Mouse (Mus musculus) forebrain, embryonic 13.5 days (tissue): ENCODE measurements around the gene Ppara. TPM values are rescaled to one million over a fixed set of nuclear protein-coding genes. Genes with fewer than 3 reads are reported as not detected.
A peak's percentile ranks its signal among the peaks of the same experiment; 100 is the strongest.

Experiments
- ATAC-seq: fragments of 200-750 bp; cut with Nextera tagmentation; 2 replicates; pipeline ENCODE4 v1.8.0; 2017
- H3K27ac ChIP-seq: fragments of 300-500 bp; sonication (generic); 2 replicates; pipeline ENCODE4 v1.5.1; 2015; ENCODE audit warnings: inconsistent platforms, mild to moderate bottlenecking, moderate library complexity
- H3K27me3 ChIP-seq: fragments of 300-500 bp; sonication (generic); 2 replicates; pipeline ENCODE4 v1.6.1; 2015; ENCODE audit warnings: mild to moderate bottlenecking, inconsistent platforms
- H3K36me3 ChIP-seq: fragments of 300-500 bp; sonication (generic); 2 replicates; pipeline ENCODE4 v1.6.1; 2015; ENCODE audit warnings: mild to moderate bottlenecking, inconsistent platforms; ENCODE audit not compliant: poor library complexity, severe bottlenecking
- H3K4me1 ChIP-seq: fragments of 300-500 bp; sonication (generic); 2 replicates; pipeline ENCODE4 v1.6.1; 2015; ENCODE audit warnings: inconsistent platforms
- H3K4me2 ChIP-seq: fragments of 300-500 bp; sonication (generic); 2 replicates; pipeline ENCODE4 v1.6.1; 2015; ENCODE audit warnings: inconsistent platforms, mild to moderate bottlenecking, moderate library complexity
- H3K4me3 ChIP-seq: fragments of 300-500 bp; sonication (generic); 2 replicates; pipeline ENCODE4 v1.5.1; 2015; ENCODE audit warnings: mild to moderate bottlenecking, inconsistent platforms
- H3K9ac ChIP-seq: fragments of 300-500 bp; sonication (generic); 2 replicates; pipeline ENCODE4 v1.6.1; 2015; ENCODE audit warnings: mild to moderate bottlenecking, inconsistent platforms
- H3K9me3 ChIP-seq: fragments of 300-500 bp; sonication (generic); replicated peaks from 2 replicates; pipeline ENCODE4 v1.6.1; 2016; ENCODE audit warnings: inconsistent platforms
- WGBS: fragments of 180-500 bp; shearing (Covaris S2); methylation state at CpG from one replicate; pipeline ENCODE4 v1.1.7; 2015; 5-methylcytosine and 5-hydroxymethylcytosine counted together
- polyA plus RNA-seq: library from polyadenylated mRNA; unstranded; fragments of >200 nt; fragmentation: Nextera tagmentation; extraction: Ambion mirVana; gene quantifications from 2 replicates; pipeline ENCODE4 v1.2.1, GENCODE M21; 2015

The Ppara gene
- polyA plus RNA-seq, 1 experiment from 2014 or later = 0.63 TPM

DNA sequence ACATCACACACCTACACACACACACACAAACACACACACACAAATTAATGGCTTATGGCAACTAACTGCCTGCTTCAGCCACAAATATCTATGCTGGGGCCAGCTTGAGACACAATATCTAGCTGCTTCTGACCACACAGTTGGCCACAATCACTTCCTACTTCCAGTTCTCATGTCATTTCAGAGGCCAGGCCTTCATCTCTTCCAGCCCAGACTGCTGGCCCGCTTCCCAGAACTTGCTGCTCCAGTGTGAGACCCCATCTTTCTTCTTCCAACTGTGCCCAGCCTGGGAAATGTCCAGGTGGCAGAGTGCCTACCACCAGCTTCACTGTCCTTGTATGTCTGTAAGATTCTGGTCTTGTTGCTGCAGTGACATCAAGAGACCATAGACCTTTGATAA is 58.0 kb downstream of the Ppara start:
- no peak overlapping the region for H3K27ac ChIP-seq
- no peaks in the 10 kb centered on the region for H3K36me3 ChIP-seq
- H3K9ac ChIP-seq = no peak overlapping the region
- H3K4me1 ChIP-seq = no peaks in the 10 kb centered on the region
- no peaks in the 10 kb centered on the region for H3K9me3 ChIP-seq
- H3K4me2 ChIP-seq = no peak overlapping the region
- ATAC-seq = no peak
- 62% methylated on average over 1 of the region's 1 CpGs for WGBS
- no peaks in the 10 kb centered on the region for H3K27me3 ChIP-seq
- no peak overlapping the region for H3K4me3 ChIP-seq

DNA sequence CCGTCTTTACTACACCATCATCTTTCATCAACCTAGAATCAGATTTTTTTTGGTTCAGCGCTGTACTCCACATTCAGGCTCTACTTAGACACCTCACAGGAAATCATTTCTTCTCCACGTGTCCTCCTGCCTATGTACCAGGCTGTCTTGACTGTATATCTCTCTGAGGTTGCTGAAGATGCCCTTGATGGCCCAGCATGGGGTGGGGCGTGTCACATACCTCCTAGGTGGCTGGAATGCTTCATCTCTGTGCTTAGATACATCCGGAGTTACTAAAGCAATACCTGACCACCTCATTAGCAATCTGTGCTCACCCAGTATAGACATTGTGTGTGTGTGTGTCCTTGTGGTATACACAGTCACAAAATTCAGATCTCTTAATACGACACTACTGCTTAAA is 60.7 kb downstream of the Ppara start:
- Histone ChIP-seq H3K4me2 (no peak overlapping the region), H3K9me3 (no peaks in the 10 kb centered on the region), H3K4me3 (no peak overlapping the region), H3K27me3 (no peaks in the 10 kb centered on the region), H3K27ac (no peak overlapping the region), H3K4me1 (no peaks in the 10 kb centered on the region), H3K9ac (no peak overlapping the region), H3K36me3 (no peaks in the 10 kb centered on the region)
- WGBS = 82% methylated on average over 6 of the region's 6 CpGs
- ATAC-seq = no peak

DNA sequence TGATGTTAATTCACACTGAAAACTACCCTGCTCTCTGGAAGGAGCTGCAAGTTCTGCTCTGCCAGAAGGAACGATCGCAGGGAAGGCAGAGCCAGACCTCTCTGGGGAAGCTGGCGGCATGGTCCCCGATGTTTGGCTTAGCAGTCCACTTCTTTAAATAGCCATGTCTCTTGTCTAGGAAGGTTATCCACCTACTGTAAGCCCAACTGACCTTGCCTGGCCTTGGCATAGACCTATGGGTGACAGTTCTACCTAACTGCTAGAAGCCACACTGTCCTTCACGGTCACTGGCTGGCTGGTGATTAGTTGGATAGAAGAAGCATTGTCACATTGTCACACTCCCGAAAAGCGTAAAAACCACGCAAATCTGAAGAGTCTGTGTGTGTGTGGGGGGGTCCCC is 63.9 kb downstream of the Ppara start:
- ATAC-seq = no peak
- Histone ChIP-seq H3K36me3 (no peaks in the 10 kb centered on the region), H3K4me2 (no peak overlapping the region), H3K4me1 (0 out of 2 replicates have a peak, but pooled peaks cover 4% of the 10 kb centered on the region), H3K9ac (no peak overlapping the region), H3K27ac (no peak overlapping the region), H3K27me3 (no peaks in the 10 kb centered on the region), H3K4me3 (no peak overlapping the region), H3K9me3 (no peaks in the 10 kb centered on the region)
- 95% methylated on average over 8 of the region's 8 CpGs for WGBS

DNA sequence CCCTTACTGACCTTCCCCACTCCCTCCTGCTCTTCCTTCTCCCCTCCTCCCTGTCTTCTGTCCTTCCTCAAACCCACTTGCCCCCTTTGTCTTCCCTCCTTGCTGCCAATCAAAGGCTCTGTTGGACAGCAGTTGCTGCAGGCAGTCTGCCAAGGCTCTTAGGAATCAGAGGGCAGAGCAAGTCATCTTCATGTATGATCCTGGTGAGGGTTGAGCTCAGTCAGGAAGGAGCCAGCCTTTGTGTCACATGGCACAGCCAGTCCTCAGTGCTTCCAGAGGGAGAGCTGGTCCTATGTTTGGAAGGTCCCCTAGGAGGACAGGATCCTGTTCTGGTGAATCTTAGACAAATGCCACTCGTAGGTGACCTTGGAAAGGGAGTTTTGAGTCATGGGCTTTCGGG is 68.1 kb downstream of the Ppara start:
- no peak overlapping the region for H3K4me2 ChIP-seq
- no peak overlapping the region for H3K27ac ChIP-seq
- 0 out of 2 replicates have a peak, but pooled peaks cover 4% of the 10 kb centered on the region for H3K4me1 ChIP-seq
- no peaks in the 10 kb centered on the region for H3K9me3 ChIP-seq
- H3K27me3 ChIP-seq = no peaks in the 10 kb centered on the region
- 79% methylated on average over 2 of the region's 2 CpGs for WGBS
- no peak for ATAC-seq
- no peaks in the 10 kb centered on the region for H3K36me3 ChIP-seq
- H3K9ac ChIP-seq = no peak overlapping the region
- H3K4me3 ChIP-seq = no peak overlapping the region

DNA sequence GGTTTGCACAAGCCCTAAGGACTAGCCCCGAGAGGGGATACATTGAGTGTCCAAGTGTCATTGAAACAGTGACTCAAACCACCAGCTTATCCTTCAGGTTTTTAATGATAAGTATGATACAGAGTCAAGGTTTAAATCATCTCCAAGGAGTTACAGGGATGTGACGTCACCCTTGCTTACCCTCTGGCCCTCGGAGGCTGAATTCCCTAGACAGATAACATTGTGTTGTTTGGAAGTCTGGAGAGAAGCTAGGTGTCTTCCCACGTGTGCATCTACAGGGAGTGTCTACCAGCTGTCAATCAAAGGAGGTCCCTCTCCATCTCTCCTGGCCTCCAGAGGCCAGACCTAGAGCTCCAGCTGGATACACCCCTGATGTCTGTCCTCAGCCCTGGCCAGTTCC is 72.1 kb downstream of the Ppara start:
- 89% methylated on average over 4 of the region's 4 CpGs for WGBS
- H3K36me3 ChIP-seq = no peaks in the 10 kb centered on the region
- no peak overlapping the region for H3K9ac ChIP-seq
- H3K4me2 ChIP-seq = no peak overlapping the region
- ATAC-seq = no peak
- no peaks in the 10 kb centered on the region for H3K9me3 ChIP-seq
- no peak overlapping the region for H3K27ac ChIP-seq
- no peak overlapping the region for H3K4me3 ChIP-seq
- no peaks in the 10 kb centered on the region for H3K27me3 ChIP-seq
- peaks cover 14% of the 10 kb centered on the region for H3K4me1 ChIP-seq

DNA sequence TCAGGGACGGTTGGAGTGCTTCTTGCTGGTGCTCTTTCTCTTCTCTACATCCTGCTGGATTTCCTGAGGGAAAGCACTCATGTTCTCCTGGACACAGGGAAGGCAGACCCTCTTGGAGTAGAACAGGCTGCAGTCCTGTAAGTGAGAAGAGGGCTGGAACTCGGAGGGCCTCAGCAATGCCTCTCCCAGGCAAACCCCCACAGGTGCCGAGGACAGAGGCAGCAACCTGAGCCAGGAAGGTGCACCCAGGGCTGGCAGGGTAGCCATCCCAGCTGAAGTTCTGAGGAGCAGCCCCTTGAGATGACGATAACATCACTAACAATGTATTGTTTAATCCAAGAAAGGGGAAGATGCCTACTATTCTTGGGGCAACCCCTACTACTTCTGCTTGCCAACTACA is 72.6 kb downstream of the Ppara start:
- WGBS = 81% methylated on average over 4 of the region's 4 CpGs
- Histone ChIP-seq H3K9me3 (no peaks in the 10 kb centered on the region), H3K27ac (no peak overlapping the region), H3K4me2 (no peak overlapping the region), H3K36me3 (no peaks in the 10 kb centered on the region), H3K27me3 (no peaks in the 10 kb centered on the region), H3K9ac (no peak overlapping the region), H3K4me3 (no peak overlapping the region), H3K4me1 (peaks cover 17% of the 10 kb centered on the region)
- no peak for ATAC-seq

DNA sequence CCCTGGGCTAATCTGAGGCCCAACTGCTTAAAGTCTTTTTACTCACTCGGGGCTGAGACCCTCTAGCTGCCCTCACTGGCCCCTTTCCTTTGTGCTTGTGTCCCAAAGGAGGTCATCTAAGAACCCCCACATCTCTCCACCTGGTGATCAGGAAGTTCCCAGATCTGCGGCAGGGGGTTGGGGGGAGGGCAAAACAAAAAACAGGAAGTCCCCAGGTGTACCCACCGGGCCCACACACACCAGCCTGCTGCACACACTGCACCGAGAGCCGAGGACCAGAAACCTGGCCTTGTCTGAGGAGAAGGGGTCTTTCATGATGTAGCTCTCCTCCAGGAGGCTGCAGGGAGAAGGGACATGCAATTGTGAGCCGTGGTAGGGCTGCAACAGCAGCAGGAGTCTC is 73.2 kb downstream of the Ppara start:
- 79% methylated on average over 6 of the region's 6 CpGs for WGBS
- ATAC-seq = no peak

DNA sequence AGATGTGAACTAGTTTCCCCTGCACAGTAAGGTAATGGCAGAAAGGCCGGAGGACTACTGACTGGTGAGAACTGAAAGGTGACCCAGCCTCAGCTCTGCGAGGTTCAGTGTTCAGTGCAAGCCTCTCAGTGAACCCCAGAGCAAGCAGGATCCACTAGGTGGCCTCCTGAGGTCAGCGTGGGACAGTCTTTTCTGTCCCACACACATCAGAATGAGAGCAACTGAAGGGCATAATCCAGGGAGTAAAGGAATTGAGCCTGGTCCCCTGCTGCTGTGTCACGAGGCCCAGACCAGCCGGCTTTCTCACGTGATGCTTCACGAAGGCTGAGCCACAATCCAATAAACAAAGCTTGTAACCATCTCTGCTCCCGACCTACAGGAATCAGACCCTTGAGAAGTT is 73.7 kb downstream of the Ppara start:
- Histone ChIP-seq H3K36me3 (no peaks in the 10 kb centered on the region), H3K27me3 (no peaks in the 10 kb centered on the region), H3K4me2 (no peak overlapping the region), H3K9ac (no peak overlapping the region), H3K9me3 (no peaks in the 10 kb centered on the region), H3K4me1 (peaks cover 14% of the 10 kb centered on the region), H3K27ac (no peak overlapping the region), H3K4me3 (no peak overlapping the region)
- no peak for ATAC-seq
- WGBS = 31% methylated on average over 8 of the region's 8 CpGs

More for the DNA sequence above, 73.2 kb downstream of the Ppara start:
- Histone ChIP-seq H3K4me3 (no peak overlapping the region), H3K27me3 (no peaks in the 10 kb centered on the region), H3K9ac (no peak overlapping the region), H3K36me3 (no peaks in the 10 kb centered on the region), H3K9me3 (no peaks in the 10 kb centered on the region), H3K4me2 (no peak overlapping the region), H3K27ac (no peak overlapping the region), H3K4me1 (peaks cover 15% of the 10 kb centered on the region)

DNA sequence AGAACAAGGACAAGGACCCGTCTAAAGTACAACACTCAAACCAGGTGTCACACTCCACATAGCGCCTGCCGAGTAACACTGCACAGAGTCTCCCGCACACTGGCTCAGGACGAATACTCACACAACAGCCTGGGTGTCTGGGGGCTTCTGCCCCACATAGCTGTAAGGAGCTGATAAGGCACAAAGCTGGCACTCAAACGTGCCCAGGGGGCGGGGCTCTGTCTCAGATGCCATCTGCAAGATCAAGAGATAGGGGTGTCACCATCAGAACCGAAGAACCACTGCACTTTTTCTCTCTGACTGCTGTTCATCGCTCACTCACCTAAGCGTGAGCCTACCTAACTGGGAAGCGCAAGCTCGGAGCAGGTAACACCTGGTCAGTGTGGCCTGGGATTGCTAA is 74.3 kb downstream of the Ppara start:
- H3K36me3 ChIP-seq = no peaks in the 10 kb centered on the region
- no peak overlapping the region for H3K27ac ChIP-seq
- peaks cover 14% of the 10 kb centered on the region for H3K4me1 ChIP-seq
- no peak overlapping the region for H3K9ac ChIP-seq
- H3K9me3 ChIP-seq = no peaks in the 10 kb centered on the region
- H3K4me3 ChIP-seq = no peak overlapping the region
- H3K27me3 ChIP-seq = no peaks in the 10 kb centered on the region
- H3K4me2 ChIP-seq = no peak overlapping the region
- 91% methylated on average over 12 of the region's 12 CpGs for WGBS
- no peak for ATAC-seq

DNA sequence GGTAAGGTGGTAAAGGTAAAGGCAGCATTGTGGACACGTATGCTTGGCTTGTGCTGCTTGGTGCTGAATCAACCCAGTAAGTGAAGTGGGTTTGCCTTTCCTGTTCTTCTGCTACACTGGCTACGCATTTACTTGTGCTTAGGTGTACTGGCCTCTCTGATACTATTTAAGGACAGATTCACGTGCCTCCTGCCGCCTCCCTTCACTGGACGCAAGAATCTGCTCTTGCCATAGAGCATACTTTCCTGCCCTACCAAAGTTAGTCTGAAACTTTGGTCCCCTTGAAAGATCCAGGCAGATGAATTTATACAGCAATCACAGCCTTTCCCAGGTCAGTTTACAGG is 75.7 kb downstream of the Ppara start:
- no peak for ATAC-seq
- H3K9ac ChIP-seq = peak overlapping the region; percentile 79; the same call in 1 of the 2 replicates

DNA sequence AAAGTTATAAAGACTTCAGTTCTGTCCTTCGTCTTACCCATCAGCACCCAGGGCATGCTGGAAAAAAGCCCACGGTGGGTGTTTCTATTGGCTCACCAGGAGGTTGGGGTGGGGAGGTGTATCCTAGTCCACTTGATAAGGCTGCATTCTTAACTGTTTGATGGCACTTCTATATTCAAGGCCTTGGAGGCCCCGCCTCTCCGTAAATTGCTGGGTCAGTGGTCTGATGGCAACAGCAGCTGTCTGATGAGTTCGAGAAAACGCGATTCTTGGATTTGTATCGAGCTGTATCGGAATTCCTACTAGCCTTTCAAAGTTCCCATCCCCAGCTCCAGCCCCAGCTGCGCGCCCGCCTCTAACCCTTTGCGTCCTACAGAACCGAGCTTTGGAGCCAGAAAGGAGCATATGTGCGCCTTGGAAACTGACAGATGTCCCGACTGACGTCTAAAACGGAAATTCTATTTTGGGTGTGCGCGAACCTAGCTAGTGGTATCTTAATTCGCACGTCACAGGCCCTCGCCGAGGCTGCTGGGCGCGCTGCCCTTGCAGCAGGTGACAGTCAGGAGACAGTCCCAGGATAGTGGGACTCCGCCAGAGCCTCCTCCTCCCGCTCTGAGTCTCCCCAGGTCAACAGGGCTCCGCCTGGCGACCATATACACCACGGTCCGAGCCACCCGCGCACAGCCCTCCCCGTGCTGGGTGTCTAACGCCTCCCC is 76.2 kb downstream of the Ppara start:
- Histone ChIP-seq H3K4me1 (peaks cover 14% of the 10 kb centered on the region), H3K4me2 (peak overlapping the region; percentile 80), H3K9ac (peak overlapping the region; percentile 79), H3K9me3 (no peaks in the 10 kb centered on the region), H3K36me3 (no peaks in the 10 kb centered on the region), H3K27ac (peak overlapping the region; percentile 80), H3K27me3 (no peaks in the 10 kb centered on the region), H3K4me3 (peak overlapping the region; percentile 71)
- ATAC-seq = peak; percentile 86
- WGBS = 5% methylated on average over 36 of the region's 36 CpGs

More for the DNA sequence above, 75.7 kb downstream of the Ppara start:
- no peak overlapping the region for H3K27ac ChIP-seq
- H3K4me1 ChIP-seq = peaks cover 14% of the 10 kb centered on the region
- peak overlapping the region; percentile 80 for H3K4me2 ChIP-seq
- H3K4me3 ChIP-seq = peak overlapping the region; percentile 71; the same call in 1 of the 2 replicates
- H3K27me3 ChIP-seq = no peaks in the 10 kb centered on the region
- WGBS = 89% methylated on average over 5 of the region's 5 CpGs
- no peaks in the 10 kb centered on the region for H3K9me3 ChIP-seq
- no peaks in the 10 kb centered on the region for H3K36me3 ChIP-seq

DNA sequence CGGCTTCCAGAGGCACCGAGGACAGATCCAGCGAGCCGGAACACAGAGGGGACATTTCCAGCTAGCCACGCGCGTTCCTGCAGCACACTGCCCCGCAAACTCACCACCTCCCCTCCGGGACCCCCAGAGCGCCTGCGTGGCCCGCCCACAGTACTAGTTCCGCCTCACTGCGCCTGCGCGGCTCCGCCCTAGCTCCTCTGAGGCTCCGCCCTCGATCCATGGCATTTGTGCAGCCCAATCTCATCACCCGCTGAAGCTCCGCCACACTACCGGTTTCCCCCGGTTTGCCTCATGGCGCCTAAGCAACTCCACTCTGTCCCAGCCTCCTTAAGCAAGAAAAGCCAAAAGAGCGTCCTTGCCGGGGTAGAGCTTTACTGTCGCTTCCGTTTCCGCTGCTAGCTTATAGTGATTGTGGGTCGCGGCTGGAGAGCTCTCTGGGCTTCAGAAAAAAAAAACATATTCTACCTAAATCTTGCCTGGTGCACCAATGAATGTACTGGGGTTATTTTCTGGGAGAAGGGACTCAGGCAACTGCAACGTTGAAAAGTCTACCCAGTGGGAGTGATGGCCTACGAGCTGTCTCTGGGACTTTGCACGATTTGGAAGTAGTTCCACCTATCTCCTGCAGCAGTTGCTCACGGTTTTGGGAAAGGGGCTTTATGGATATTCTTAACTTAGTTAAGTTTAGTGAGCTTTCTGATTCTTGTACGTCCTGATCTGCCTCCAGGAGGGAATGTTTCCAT is 76.9 kb downstream of the Ppara start, which contains the start of gene Cdpf1:
Cdpf1 (minus strand) TSS at position 163 of the 743 bp plus-strand sequence.
- H3K9me3 ChIP-seq = no peaks in the 10 kb centered on the region
- H3K4me1 ChIP-seq = peaks cover 14% of the 10 kb centered on the region
- 4% methylated on average over 36 of the region's 36 CpGs for WGBS
- H3K4me2 ChIP-seq = peak within 1 kb of the TSS; percentile 80
- peak within 1 kb of the TSS; percentile 71 for H3K4me3 ChIP-seq
- peak within 1 kb of the TSS; percentile 80 for H3K27ac ChIP-seq
- ATAC-seq = peak; percentile 96
- no peaks in the 10 kb centered on the region for H3K27me3 ChIP-seq
- no peaks in the 10 kb centered on the region for H3K36me3 ChIP-seq
- peak within 1 kb of the TSS; percentile 79 for H3K9ac ChIP-seq
